Mouse (Mus musculus) embryonic facial prominence, embryonic 14.5 days (tissue): ENCODE measurements at regions not wholly inside any gene's neighbourhood (a gene's known extent, or its start where the extent isn't known, plus 50 kb on each side); places are given as distances from the start of the nearest gene placed in this dataset.

Experiments used
- ATAC-seq: fragments of 200-750 bp; cut with Nextera tagmentation; 2 replicates; pipeline ENCODE4 v1.8.0; 2017; ENCODE audit warnings: low read depth, moderate number of reproducible peaks, moderate TSS enrichment
- DNase-seq: peaks from one replicate; pipeline ENCODE4 v3.0.0-alpha.2; 2015; ENCODE audit warnings: low spot score
- H3K27ac ChIP-seq: fragments of 300-500 bp; sonication (generic); replicated peaks from 2 replicates; pipeline ENCODE4 v1.5.1; 2014; ENCODE audit warnings: low read depth, mild to moderate bottlenecking, low read length, moderate library complexity
- H3K27me3 ChIP-seq: fragments of 300-500 bp; sonication (generic); replicated peaks from 2 replicates; pipeline ENCODE4 v1.6.1; 2014; ENCODE audit warnings: low read length; ENCODE audit not compliant: control insufficient read depth, insufficient read depth
- H3K36me3 ChIP-seq: fragments of 300-500 bp; sonication (generic); 2 replicates; pipeline ENCODE4 v1.6.1; 2014; ENCODE audit warnings: low read length, mixed read lengths; ENCODE audit not compliant: control insufficient read depth, insufficient read depth
- H3K4me1 ChIP-seq: fragments of 300-500 bp; sonication (generic); 2 replicates; pipeline ENCODE4 v1.6.1; 2014; ENCODE audit warnings: antibody characterized with exemption, low read length; ENCODE audit not compliant: control insufficient read depth, insufficient read depth
- H3K4me2 ChIP-seq: fragments of 300-500 bp; sonication (generic); 2 replicates; pipeline ENCODE4 v1.6.1; 2014; ENCODE audit warnings: low read depth, mild to moderate bottlenecking, low read length, moderate library complexity, mixed read lengths
- H3K4me3 ChIP-seq: fragments of 300-500 bp; sonication (generic); 2 replicates; pipeline ENCODE4 v1.5.1; 2014; ENCODE audit warnings: low read depth, mild to moderate bottlenecking, low read length
- H3K9ac ChIP-seq: fragments of 300-500 bp; sonication (generic); 2 replicates; pipeline ENCODE4 v1.6.1; 2014; ENCODE audit warnings: low read depth, mild to moderate bottlenecking, low read length, moderate library complexity, mixed read lengths
- H3K9me3 ChIP-seq: fragments of 300-500 bp; sonication (generic); 2 replicates; pipeline ENCODE4 v1.6.1; 2016; ENCODE audit warnings: low read length; ENCODE audit not compliant: control insufficient read depth
- WGBS: fragments of 180-500 bp; shearing (Covaris S2); extraction: QIAGEN DNeasy Blood & Tissue Kit; methylation state at CpG from one replicate; pipeline ENCODE4 v1.1.7; 2014; 5-methylcytosine and 5-hydroxymethylcytosine counted together

DNA sequence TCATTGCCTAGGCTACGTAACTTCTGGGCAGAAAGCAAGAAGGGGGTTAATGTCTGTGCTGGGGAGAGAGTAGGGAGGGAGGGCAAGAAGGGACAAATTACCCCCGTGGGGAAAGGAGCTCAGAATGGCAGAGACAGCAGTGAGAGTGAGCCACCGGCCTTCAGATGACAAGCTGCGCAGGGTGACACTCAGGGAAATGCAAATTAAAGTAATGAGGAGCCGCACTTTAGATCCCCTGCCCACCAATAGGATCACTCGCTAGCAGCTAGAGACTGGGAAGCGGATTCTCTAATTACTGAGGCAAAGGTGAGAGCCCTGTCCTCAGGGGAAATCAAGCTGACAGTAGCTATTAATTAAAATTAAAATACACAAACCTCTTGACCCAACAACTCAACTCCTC is 202.5 kb downstream of the Arhgef10l start:
- no peak overlapping the region for H3K9ac ChIP-seq
- peak; percentile 55; the same call in 1 of the 2 replicates for ATAC-seq

DNA sequence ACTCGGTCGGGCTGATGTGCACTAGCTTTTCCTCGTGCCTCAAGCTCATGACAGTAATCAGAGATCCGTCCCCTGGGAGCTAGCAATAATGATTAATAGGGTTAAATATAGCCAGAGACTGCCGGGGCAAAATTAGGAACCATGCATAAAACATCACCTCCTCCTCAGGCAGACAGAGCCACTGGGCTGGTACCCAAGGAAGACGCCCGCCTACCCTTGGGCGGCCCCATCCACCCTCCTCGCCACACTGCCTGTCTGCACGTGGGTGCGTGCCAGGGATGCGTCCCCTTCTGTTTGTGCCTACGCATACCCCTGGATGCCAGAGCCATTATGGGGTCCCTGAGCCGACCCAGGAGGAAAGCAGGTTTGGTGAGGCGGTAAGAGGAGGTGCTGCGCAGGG is 204.5 kb downstream of the Arhgef10l start:
- no peak for ATAC-seq
- Histone ChIP-seq H3K4me1 (no peaks in the 10 kb centered on the region), H3K9ac (no peak overlapping the region), H3K9me3 (no peaks in the 10 kb centered on the region), H3K4me2 (no peak overlapping the region), H3K27me3 (no peaks in the 10 kb centered on the region), H3K4me3 (no peak overlapping the region), H3K36me3 (no peaks in the 10 kb centered on the region), H3K27ac (no peak overlapping the region)
- 84% methylated on average over 16 of the region's 16 CpGs for WGBS
- no peak for DNase-seq

More for the DNA sequence above, 202.5 kb downstream of the Arhgef10l start:
- no peaks in the 10 kb centered on the region for H3K9me3 ChIP-seq
- no peak overlapping the region for H3K27ac ChIP-seq
- peak; percentile 14 for DNase-seq
- 42% methylated on average over 7 of the region's 7 CpGs for WGBS
- no peak overlapping the region for H3K4me2 ChIP-seq
- H3K4me3 ChIP-seq, result no peak overlapping the region
- H3K36me3 ChIP-seq, result no peaks in the 10 kb centered on the region
- no peaks in the 10 kb centered on the region for H3K27me3 ChIP-seq
- H3K4me1 ChIP-seq, result no peaks in the 10 kb centered on the region

DNA sequence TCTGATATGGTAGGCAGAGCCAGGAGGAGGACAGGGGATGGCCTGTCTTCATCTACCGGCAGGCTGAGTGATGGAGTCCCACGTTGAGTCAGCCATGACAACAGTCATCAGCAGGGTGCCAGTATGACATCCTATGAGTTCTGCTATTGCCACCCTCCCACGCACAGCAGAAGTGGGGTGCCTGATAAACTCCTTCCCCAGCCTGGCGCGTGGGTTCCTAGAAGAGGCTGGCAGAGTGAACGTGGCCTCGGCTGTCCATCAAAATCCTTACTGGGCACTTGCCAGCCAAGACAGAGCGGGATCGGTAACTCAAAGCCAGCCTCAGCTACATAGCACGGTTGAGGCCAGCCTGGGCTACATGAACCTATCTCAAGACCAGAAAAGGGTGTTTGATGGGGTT is 202.5 kb upstream of the Igsf21 start:
- H3K4me2 ChIP-seq, result no peak overlapping the region
- H3K4me1 ChIP-seq, result no peaks in the 10 kb centered on the region
- no peak for ATAC-seq
- WGBS, result 84% methylated on average over 10 of the region's 10 CpGs
- H3K9ac ChIP-seq, result no peak overlapping the region
- no peak for DNase-seq
- H3K4me3 ChIP-seq, result no peak overlapping the region
- no peak overlapping the region for H3K27ac ChIP-seq
- H3K27me3 ChIP-seq, result no peaks in the 10 kb centered on the region
- no peaks in the 10 kb centered on the region for H3K9me3 ChIP-seq
- no peaks in the 10 kb centered on the region for H3K36me3 ChIP-seq

DNA sequence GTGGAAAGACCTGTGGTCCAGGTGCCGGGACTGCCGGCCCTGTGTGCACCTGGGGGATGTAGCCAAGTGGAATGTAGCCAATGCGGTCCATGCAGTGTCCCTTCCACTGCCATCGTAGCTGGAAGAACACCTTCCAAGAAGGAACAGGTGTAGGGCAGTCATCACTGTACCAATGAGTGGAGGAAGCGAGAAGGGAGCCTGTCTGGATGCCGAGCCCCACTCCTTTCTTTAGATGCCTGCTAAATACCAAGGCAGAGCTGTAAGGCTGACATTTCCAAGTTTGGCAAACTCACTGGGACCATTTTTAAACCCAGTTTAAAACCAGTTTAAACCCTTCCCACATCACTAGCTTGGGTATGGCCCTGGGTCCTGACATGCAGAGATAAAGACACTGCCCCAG is 199.9 kb upstream of the Igsf21 start:
- DNase-seq (no peak), ATAC-seq (no peak)
- Histone ChIP-seq H3K4me2 (no peak overlapping the region), H3K27ac (no peak overlapping the region), H3K36me3 (no peaks in the 10 kb centered on the region), H3K4me3 (no peak overlapping the region), H3K4me1 (no peaks in the 10 kb centered on the region), H3K9ac (no peak overlapping the region), H3K9me3 (no peaks in the 10 kb centered on the region), H3K27me3 (no peaks in the 10 kb centered on the region)
- 91% methylated on average over 6 of the region's 6 CpGs for WGBS

DNA sequence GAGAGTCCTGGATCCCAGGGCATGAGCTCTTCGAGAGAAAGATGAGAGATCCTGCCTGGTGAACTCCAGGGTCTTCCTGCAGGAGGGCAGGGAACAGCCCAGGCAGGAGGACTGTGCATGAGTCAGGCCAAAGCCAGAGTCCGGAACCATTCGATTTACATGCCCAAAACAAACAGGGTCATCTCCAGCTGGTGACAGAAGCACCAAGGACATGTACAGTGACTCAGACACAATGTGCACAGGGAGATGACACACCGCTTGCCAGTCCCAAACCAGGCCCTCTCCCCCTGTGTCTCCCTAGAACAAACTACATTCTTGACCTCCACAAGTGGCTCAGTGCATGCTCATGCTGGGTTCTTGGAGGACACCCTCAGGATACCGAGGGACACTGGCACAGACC is 199.3 kb upstream of the Igsf21 start:
- no peak overlapping the region for H3K9ac ChIP-seq
- H3K4me1 ChIP-seq, result no peaks in the 10 kb centered on the region
- WGBS, result 80% methylated on average over 5 of the region's 5 CpGs
- H3K4me2 ChIP-seq, result no peak overlapping the region
- H3K36me3 ChIP-seq, result no peaks in the 10 kb centered on the region
- ATAC-seq, result no peak
- no peak overlapping the region for H3K4me3 ChIP-seq
- no peak overlapping the region for H3K27ac ChIP-seq
- H3K27me3 ChIP-seq, result no peaks in the 10 kb centered on the region
- no peaks in the 10 kb centered on the region for H3K9me3 ChIP-seq
- no peak for DNase-seq

DNA sequence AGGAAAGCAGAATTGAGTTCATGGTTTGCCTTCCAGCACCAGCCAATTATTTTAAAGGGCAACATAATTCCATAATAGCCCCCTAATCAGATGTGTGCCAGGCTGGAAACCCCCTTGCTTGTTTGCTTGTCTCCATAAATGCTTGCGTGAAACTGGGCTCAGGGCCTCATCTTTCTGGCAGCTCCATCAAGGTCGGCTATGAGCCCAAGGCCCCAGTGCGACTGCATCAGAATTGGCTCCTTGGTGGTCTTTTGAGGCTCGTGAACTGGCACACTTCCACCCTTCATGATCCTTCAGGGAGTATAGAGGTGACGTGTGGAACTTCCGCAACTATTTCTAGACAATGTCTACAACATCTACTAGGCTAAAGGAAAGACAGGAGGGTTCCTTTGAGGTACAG is 196.6 kb upstream of the Igsf21 start:
- Histone ChIP-seq H3K9me3 (no peaks in the 10 kb centered on the region), H3K4me2 (no peak overlapping the region), H3K4me3 (no peak overlapping the region), H3K27me3 (no peaks in the 10 kb centered on the region), H3K36me3 (no peaks in the 10 kb centered on the region), H3K9ac (no peak overlapping the region), H3K4me1 (no peaks in the 10 kb centered on the region), H3K27ac (no peak overlapping the region)
- no peak for DNase-seq
- ATAC-seq, result no peak
- WGBS, result 75% methylated on average over 6 of the region's 6 CpGs

DNA sequence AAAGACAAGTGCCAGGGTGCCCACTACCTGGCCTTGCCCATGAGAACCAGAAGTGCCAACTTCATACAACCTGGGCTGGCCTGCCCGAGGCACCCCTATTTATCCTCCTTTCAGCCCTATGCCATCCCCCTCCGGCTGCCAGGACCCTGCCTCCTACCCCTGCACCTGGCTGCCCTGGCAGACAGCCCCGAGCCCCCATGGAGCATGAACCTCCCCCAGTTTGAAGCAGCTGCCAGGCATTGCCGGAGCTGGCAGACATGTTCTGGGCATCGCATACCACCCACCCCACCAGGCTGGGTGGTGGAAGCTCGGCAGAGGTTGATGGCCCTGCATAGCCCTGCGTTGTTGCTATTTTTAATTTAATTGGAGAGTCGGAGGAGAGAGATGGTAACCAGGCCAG is 195.2 kb upstream of the Igsf21 start:
- H3K4me3 ChIP-seq, result no peak overlapping the region
- WGBS, result 88% methylated on average over 8 of the region's 8 CpGs
- H3K4me2 ChIP-seq, result no peak overlapping the region
- ATAC-seq (no peak), DNase-seq (no peak)
- no peaks in the 10 kb centered on the region for H3K36me3 ChIP-seq
- no peaks in the 10 kb centered on the region for H3K4me1 ChIP-seq
- no peaks in the 10 kb centered on the region for H3K9me3 ChIP-seq
- no peaks in the 10 kb centered on the region for H3K27me3 ChIP-seq
- H3K27ac ChIP-seq, result no peak overlapping the region
- H3K9ac ChIP-seq, result no peak overlapping the region

DNA sequence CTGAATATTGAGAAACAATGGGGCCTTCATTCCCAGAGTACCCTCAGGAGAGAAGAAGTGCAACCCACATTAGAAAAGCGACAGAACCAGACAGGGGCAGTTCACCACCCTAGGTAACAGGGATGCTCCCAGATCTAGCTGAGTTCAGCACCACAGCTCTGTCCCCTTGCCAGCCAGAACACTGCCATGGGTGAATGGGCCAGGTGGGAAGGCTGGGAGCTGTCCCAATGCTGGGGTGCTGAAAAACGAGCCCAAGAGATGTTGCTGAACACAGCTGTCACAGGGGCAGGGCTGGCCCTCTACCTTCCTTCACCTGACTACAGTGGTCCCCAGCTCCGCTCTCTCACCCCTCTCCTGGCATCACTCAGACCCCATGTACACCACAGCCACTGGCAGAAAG is 193.3 kb upstream of the Igsf21 start:
- Histone ChIP-seq H3K4me3 (no peak overlapping the region), H3K27me3 (no peaks in the 10 kb centered on the region), H3K4me1 (no peaks in the 10 kb centered on the region), H3K9me3 (no peaks in the 10 kb centered on the region), H3K4me2 (no peak overlapping the region), H3K9ac (no peak overlapping the region), H3K36me3 (no peaks in the 10 kb centered on the region), H3K27ac (no peak overlapping the region)
- DNase-seq (peak; percentile 68), ATAC-seq (no peak)
- WGBS, result 17% methylated on average over 3 of the region's 3 CpGs

DNA sequence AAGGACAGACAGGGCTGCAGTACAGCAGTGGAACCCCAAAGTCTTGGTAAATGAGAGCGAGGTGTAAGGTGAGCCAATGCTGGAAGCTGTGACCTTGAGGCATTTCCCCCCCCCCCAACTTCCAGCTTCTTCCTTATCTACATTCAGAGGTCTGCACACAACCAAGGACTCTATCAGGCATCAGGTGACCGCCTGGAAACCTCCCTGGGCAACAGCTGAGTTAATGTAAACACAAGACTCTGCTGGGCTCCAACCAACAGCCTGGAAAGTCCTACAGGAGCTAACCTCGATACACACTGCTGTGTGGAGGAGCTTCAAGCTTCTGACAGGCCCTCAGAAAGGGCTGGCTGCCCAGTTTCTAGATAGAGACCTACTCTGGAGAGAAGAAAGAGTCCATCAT is 189.4 kb upstream of the Igsf21 start:
- no peak for DNase-seq
- Histone ChIP-seq H3K4me1 (no peaks in the 10 kb centered on the region), H3K9ac (no peak overlapping the region), H3K4me2 (no peak overlapping the region), H3K9me3 (no peaks in the 10 kb centered on the region), H3K4me3 (no peak overlapping the region), H3K27me3 (no peaks in the 10 kb centered on the region), H3K27ac (no peak overlapping the region), H3K36me3 (no peaks in the 10 kb centered on the region)
- 47% methylated on average over 3 of the region's 3 CpGs for WGBS
- no peak for ATAC-seq
